Mouse (Mus musculus): ENCODE data around the gene Lat2. TPM values are rescaled to one million over a fixed set of nuclear protein-coding genes. Genes with fewer than 3 reads are reported as not detected.

Gene Lat2
- polyA plus RNA-seq, 1 experiment from 2014 or later: 6.4 TPM

DNA sequence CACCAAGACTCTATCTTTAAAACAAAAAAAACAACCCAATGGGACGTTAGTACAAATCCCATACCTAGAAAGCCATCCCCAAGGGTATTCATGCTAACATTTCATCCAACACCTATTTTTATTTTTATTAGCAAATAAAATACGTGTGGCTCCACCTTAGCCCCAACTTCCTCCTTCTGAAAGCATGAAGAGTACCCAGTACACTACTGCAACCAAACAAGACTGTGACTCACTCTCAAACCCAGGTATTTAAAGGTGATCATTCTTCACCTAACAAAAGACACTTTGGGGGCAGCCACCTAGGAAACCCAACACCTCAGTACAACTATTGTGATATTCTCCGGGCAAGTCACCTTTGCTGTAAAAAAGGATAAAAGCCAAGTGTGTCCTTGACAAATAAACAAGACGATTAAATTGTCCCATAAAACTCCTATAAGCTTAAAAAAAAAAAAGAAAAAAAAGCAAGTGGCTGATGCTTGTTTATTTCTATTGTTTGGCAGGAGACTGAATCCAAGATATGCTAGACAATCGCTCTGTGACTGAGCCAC lies 23.1 kb upstream of the Lat2 start:
- H3K4me1 ChIP-seq: peaks cover 13% of the 10 kb centered on the region
- no peaks in the 10 kb centered on the region for H3K9me3 ChIP-seq
- ATAC-seq (ENCODE audit: low FRiP score, low read depth): no peak
- peak overlapping the region; percentile 100 for H3K4me3 ChIP-seq
- 34% methylated on average over 5 of the region's 5 CpGs for WGBS
- peak overlapping the region; percentile 66 for H3K4me2 ChIP-seq (replicated peaks)
- H3K27ac ChIP-seq: peak overlapping the region; percentile 87; the same call in 1 of the 2 replicates
- no peaks in the 10 kb centered on the region for H3K27me3 ChIP-seq (replicated peaks)
- peaks cover 18% of the 10 kb centered on the region for H3K36me3 ChIP-seq
- peak overlapping the region; percentile 99 for H3K9ac ChIP-seq

DNA sequence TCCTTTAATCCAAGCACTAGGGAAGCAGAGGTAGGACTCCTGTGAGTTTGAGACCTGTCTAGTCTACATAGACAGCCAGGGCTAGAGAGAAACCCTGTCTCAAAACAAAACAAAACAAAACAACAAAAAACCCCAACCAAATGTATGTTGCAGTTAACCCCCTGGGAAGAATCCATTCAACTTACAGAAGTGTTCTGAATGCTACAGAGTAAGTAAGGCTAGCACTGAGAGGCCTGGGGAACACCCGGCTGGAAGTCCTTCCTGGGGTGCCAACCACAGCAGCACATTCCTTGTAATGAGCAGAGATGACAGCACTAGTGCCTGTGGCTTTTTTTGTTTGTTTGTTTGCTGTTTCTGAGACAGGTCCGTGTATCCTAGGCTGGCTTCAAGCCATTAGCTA lies 18.0 kb upstream of the Lat2 start:
- H3K4me2 ChIP-seq (replicated peaks): no peak overlapping the region
- H3K36me3 ChIP-seq: peaks cover 44% of the 10 kb centered on the region
- 69% methylated on average over 2 of the region's 2 CpGs for WGBS
- ATAC-seq (ENCODE audit: low FRiP score, low read depth): no peak
- peaks cover 11% of the 10 kb centered on the region for H3K4me1 ChIP-seq
- H3K4me3 ChIP-seq: no peak overlapping the region
- no peak overlapping the region for H3K9ac ChIP-seq
- no peaks in the 10 kb centered on the region for H3K9me3 ChIP-seq
- H3K27ac ChIP-seq: no peak overlapping the region
- H3K27me3 ChIP-seq (replicated peaks): no peaks in the 10 kb centered on the region

DNA sequence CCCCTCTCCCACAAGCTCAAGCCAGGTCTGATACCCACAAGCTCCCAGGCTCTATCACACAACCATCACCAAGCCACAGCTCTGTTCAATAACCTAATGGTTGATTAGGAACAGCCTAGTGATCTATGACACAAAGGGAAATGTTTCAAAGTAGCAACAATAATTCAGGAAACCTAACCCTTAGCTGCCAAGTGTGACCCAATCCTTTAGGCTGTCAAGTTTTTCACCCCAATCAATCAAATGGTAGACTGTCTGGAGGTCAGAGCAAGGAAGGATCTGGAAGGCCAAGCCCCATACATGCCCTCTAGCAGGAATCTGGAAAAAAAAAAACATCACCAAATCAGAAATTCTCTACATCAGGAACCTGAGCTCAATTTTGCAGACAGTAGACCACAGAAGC lies 16.0 kb upstream of the Lat2 start:
- no peak overlapping the region for H3K4me3 ChIP-seq
- ATAC-seq (ENCODE audit: low FRiP score, low read depth): no peak
- peaks cover 60% of the 10 kb centered on the region for H3K36me3 ChIP-seq
- H3K4me1 ChIP-seq: peaks cover 5% of the 10 kb centered on the region; the same call in 1 of the 2 replicates
- H3K9me3 ChIP-seq: no peaks in the 10 kb centered on the region
- no peak overlapping the region for H3K27ac ChIP-seq
- no peaks in the 10 kb centered on the region for H3K27me3 ChIP-seq (replicated peaks)
- no peak overlapping the region for H3K9ac ChIP-seq
- no peak overlapping the region for H3K4me2 ChIP-seq (replicated peaks)

DNA sequence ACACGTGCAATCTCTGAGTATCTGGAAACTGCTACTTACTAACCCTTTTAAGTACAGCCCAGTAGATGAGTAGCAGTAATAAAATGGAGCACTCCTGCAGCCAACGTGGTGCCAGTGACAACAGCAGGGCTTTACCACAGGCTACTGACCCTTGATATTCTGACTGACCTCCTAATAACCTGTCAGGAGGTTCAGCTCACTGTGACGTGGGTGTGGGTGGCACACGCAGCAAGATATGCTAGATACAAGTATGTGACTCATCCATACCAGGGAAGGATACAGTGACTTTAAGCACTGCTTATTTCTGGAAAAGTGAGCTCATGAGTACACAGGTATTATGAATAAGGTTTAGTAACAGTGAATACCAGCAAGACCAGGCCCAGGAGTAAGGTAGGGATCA lies 14.7 kb upstream of the Lat2 start:
- H3K36me3 ChIP-seq: peaks cover 63% of the 10 kb centered on the region
- no peak overlapping the region for H3K27ac ChIP-seq
- no peak overlapping the region for H3K9ac ChIP-seq
- 81% methylated on average over 4 of the region's 4 CpGs for WGBS
- H3K4me2 ChIP-seq (replicated peaks): no peak overlapping the region
- no peaks in the 10 kb centered on the region for H3K9me3 ChIP-seq
- no peaks in the 10 kb centered on the region for H3K27me3 ChIP-seq (replicated peaks)
- no peak for ATAC-seq (ENCODE audit: low FRiP score, low read depth)
- H3K4me1 ChIP-seq: peaks cover 5% of the 10 kb centered on the region; the same call in 1 of the 2 replicates
- H3K4me3 ChIP-seq: no peak overlapping the region

DNA sequence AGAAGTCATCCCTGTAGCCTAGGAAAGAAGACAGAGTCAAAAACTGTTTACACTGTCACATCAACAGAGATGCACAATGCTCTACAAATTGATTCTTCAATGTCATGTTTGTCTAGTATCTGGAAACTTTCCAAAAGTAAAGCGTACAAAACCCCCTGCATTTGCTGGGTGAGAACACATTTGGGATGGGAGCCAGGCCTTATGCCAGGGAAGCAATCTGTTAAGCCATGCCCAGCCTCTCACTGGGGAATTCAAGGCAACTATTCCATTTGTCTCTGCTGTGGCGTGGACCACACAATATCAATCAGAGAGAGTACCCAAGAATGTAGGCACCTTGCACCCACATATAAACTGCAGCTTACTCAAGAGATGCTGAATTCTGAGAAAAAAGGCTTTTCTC lies 7.2 kb upstream of the Lat2 start:
- H3K27ac ChIP-seq: no peak overlapping the region

DNA sequence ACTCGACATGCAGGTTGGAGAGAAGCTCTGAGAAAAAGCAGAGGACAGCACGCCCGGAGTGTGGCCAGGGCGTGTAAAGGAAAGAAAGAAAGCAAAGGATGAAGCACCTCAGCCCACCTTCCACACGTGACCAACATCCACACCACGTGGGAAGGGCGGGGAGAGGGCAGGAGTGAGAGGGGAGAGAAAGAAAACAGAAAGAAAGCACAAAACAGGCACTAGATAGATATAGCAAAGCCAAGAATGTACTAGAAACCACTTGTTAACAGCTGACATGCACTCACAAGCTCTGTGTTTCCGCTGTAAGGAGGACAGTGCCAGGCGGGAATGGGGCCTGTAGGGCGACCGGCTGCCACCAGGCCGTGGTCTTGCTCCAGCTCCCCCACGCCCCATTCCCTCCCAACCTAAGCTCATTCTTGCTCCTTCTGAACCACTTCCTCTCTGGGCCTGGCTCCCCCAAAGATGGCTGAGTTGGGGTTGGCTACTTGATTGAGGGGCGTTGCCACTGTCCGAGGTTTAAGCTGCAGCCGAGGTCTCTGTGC lies 6.3 kb upstream of the Lat2 start:
- Histone ChIP-seq H3K9ac (no peak overlapping the region), H3K27me3 (replicated peaks) (no peaks in the 10 kb centered on the region), H3K9me3 (no peaks in the 10 kb centered on the region), H3K4me2 (replicated peaks) (no peak overlapping the region), H3K27ac (no peak overlapping the region), H3K4me1 (no peaks in the 10 kb centered on the region), H3K4me3 (no peak overlapping the region), H3K36me3 (peaks cover 96% of the 10 kb centered on the region)
- WGBS: 97% methylated on average over 16 of the region's 16 CpGs
- ATAC-seq (ENCODE audit: low FRiP score, low read depth): no peak

More for the DNA sequence above, 7.2 kb upstream of the Lat2 start:
- Histone ChIP-seq H3K36me3 (peaks cover 100% of the 10 kb centered on the region), H3K9me3 (no peaks in the 10 kb centered on the region), H3K4me1 (no peaks in the 10 kb centered on the region), H3K4me2 (replicated peaks) (no peak overlapping the region), H3K4me3 (no peak overlapping the region), H3K9ac (no peak overlapping the region), H3K27me3 (replicated peaks) (no peaks in the 10 kb centered on the region)
- 85% methylated on average over 2 of the region's 2 CpGs for WGBS
- no peak for ATAC-seq (ENCODE audit: low FRiP score, low read depth)

DNA sequence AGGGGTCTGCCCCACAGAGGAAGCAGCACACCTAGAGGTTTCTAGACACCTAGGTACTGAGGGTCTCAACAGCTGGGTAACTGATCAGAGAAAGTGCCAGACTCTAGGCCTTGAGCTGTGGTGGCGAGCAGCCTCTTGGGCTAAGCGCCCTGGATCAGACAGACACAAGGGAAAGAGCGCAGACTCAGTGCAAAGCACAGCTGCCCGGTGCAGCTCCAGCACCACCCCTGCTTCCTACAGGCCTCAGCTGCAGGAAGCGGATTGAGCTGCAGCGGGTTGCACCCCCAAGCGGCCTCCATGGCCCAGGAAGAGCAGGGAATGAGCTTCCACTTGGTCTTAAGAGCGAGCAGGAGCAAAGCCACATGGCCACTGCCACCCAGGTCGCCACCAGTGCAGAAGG lies 5.6 kb upstream of the Lat2 start:
- no peak for ATAC-seq (ENCODE audit: low FRiP score, low read depth)
- no peak overlapping the region for H3K4me2 ChIP-seq (replicated peaks)
- H3K27me3 ChIP-seq (replicated peaks): no peaks in the 10 kb centered on the region
- H3K27ac ChIP-seq: no peak overlapping the region
- H3K9ac ChIP-seq: no peak overlapping the region
- no peaks in the 10 kb centered on the region for H3K9me3 ChIP-seq
- no peaks in the 10 kb centered on the region for H3K4me1 ChIP-seq
- H3K36me3 ChIP-seq: peaks cover 93% of the 10 kb centered on the region
- 93% methylated on average over 9 of the region's 9 CpGs for WGBS
- no peak overlapping the region for H3K4me3 ChIP-seq

DNA sequence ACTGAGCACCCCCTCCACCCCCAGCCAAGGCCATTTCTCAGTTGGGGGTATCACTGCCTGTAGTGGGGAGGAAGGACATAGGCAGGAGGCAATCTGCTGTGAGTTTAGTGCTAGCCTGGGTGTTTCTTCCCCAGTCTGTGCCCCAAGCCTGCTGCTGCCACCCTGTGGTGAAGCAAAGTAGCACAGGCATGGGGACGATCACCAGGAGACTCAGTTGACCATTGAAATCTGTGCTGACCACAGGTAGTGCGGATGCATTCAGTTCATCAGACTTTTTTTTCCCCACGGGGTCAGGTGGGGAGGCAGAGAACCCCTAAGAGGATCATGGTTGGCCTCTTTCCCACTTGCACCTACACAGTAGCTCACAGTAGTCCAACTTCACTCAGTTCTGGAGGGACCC lies 2.2 kb upstream of the Lat2 start:
- no peaks in the 10 kb centered on the region for H3K27me3 ChIP-seq (replicated peaks)
- WGBS: 74% methylated on average over 3 of the region's 3 CpGs
- no peaks in the 10 kb centered on the region for H3K4me1 ChIP-seq
- no peak overlapping the region for H3K27ac ChIP-seq
- no peak overlapping the region for H3K9ac ChIP-seq
- no peak for ATAC-seq (ENCODE audit: low FRiP score, low read depth)
- no peak overlapping the region for H3K4me3 ChIP-seq
- H3K4me2 ChIP-seq (replicated peaks): no peak overlapping the region
- H3K36me3 ChIP-seq: peaks cover 71% of the 10 kb centered on the region
- H3K9me3 ChIP-seq: no peaks in the 10 kb centered on the region

DNA sequence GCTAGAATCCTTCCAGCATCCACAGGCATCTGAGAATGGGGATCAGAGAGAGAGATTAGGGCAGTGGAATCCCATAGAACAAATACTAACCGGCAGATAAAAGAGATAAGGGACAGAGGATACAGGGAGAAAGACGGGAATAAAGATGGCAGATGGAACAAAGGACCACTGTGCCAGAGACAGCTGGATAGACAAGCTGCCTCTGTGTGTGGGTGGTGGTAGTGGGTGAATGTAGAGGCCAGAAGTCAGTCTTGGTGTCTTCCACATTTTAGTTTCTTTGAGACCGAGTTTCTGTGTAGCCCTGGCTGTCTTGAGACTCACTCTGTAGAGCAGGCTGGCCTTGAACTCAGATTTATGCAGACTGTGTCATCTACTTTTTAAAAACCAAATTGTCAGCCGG lies 955 bp upstream of the Lat2 start:
- H3K27me3 ChIP-seq (replicated peaks): no peaks in the 10 kb centered on the region
- 78% methylated on average over 4 of the region's 4 CpGs for WGBS
- ATAC-seq (ENCODE audit: low FRiP score, low read depth): no peak
- H3K4me1 ChIP-seq: no peaks in the 10 kb centered on the region
- no peak overlapping the region for H3K4me3 ChIP-seq
- no peak overlapping the region for H3K9ac ChIP-seq
- peaks cover 58% of the 10 kb centered on the region for H3K36me3 ChIP-seq
- H3K4me2 ChIP-seq (replicated peaks): no peak overlapping the region
- H3K27ac ChIP-seq: no peak overlapping the region
- no peaks in the 10 kb centered on the region for H3K9me3 ChIP-seq

DNA sequence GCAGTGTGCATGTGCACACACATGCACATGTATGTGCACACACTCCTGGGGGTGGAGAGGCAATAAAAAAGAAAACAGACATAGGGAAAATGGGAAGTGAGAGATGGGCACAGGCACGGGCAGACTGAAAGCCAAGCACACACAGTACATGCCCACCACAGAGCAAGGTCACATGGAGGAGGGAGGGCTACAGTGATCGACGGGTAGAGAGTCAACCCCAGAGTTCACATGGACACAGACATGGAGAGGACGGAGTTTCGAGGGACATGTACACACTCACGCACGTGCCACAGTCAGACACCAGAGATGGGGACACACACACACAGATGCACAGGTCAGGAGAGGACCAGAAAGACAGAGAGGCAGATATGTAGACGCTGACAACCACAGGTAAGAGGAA lies 555 bp upstream of the Lat2 start:
- H3K9ac ChIP-seq: no peak overlapping the region
- no peaks in the 10 kb centered on the region for H3K4me1 ChIP-seq
- no peak overlapping the region for H3K4me2 ChIP-seq (replicated peaks)
- no peaks in the 10 kb centered on the region for H3K9me3 ChIP-seq
- ATAC-seq (ENCODE audit: low FRiP score, low read depth): 0 out of 2 replicates have a peak, but pooled peaks have one; percentile 21
- H3K27me3 ChIP-seq (replicated peaks): no peaks in the 10 kb centered on the region
- no peak overlapping the region for H3K27ac ChIP-seq
- WGBS: 87% methylated on average over 8 of the region's 8 CpGs
- no peak overlapping the region for H3K4me3 ChIP-seq
- H3K36me3 ChIP-seq: peaks cover 54% of the 10 kb centered on the region

DNA sequence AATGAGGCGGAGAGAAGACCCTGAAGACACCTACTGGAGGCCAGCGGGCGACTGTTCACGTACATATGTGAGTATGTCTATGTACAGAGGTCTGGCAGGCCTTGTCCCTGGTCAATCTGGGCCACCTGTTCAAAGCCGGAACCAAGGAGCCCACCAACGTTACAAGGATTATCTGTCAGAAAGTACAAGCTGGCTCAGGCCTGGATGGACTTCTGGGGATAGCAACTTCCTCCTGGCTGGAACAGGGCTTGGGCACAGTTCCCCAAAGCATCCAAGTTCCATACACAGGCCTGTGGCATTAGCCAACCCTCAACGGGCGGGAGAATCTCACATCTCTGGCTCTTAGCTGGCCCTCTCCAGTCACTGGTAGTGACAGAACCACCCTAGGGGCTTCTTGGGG lies 529 bp downstream of the Lat2 start:
- H3K36me3 ChIP-seq: peaks cover 43% of the 10 kb centered on the region
- 91% methylated on average over 8 of the region's 8 CpGs for WGBS

DNA sequence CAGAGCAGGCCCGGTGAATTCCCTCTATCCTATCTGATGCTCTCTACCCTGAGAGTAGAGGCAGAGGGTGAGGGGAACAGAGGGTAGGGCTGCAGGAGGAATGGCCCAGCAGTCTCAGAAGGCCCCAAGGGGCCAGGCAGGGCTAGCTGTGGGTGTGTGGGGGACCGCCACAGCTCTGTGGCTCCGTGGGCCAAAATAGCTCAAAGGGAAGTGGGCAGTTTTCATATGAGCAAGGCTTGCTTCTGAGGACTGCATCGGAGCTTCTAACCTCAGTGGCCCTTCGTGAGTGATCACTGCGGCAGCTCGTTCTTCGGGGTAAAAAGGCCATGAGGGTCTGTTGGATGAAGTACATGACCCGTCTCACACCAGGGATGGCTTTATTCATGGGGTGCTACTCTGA lies 1.1 kb downstream of the Lat2 start:
- Histone ChIP-seq H3K4me3 (no peak overlapping the region), H3K27me3 (replicated peaks) (no peaks in the 10 kb centered on the region), H3K36me3 (peaks cover 38% of the 10 kb centered on the region), H3K9me3 (no peaks in the 10 kb centered on the region), H3K4me1 (no peaks in the 10 kb centered on the region), H3K27ac (no peak overlapping the region), H3K4me2 (replicated peaks) (no peak overlapping the region), H3K9ac (no peak overlapping the region)
- WGBS: 90% methylated on average over 9 of the region's 9 CpGs
- no peak for ATAC-seq (ENCODE audit: low FRiP score, low read depth)

More for the DNA sequence above, 529 bp downstream of the Lat2 start:
- H3K27ac ChIP-seq: no peak overlapping the region
- H3K9me3 ChIP-seq: no peaks in the 10 kb centered on the region
- ATAC-seq (ENCODE audit: low FRiP score, low read depth): no peak
- no peak overlapping the region for H3K9ac ChIP-seq
- no peak overlapping the region for H3K4me2 ChIP-seq (replicated peaks)
- no peaks in the 10 kb centered on the region for H3K4me1 ChIP-seq
- no peak overlapping the region for H3K4me3 ChIP-seq
- H3K27me3 ChIP-seq (replicated peaks): no peaks in the 10 kb centered on the region

DNA sequence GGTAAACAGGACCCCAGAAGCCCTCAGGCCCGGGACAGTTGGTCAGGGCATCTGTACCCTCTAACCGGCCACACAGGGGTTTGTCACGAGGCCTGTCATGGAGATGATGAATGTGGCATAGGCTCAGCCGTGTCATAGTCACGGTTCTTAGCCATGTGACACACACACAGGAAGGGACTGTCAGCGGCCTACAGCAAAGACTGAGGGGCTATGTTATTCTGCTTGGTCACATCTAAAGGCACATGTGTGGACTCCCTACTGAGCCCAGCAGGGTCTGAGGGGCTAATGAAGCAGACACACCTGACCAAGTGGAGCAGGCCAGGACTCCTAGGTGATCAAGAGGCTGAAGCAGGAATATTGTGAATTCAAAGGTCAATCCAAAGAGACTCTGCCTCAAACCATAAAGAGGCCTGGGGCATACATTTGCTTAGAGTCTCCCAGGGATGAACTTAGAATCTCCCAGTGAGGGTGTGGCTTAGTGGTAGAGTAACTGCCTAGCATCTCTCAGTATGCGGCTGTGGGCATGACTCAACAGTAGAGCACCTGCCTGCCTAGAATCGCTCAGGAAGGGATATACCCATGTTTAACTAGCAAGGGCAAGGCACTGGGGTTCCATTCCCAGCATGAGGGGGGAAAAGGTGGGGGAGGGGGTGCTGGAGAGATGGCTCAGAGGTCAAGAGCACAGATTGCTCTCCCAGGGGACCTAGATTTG lies 2.9 kb downstream of the Lat2 start:
- no peak overlapping the region for H3K27ac ChIP-seq

More for the DNA sequence above, 2.9 kb downstream of the Lat2 start:
- no peak overlapping the region for H3K4me3 ChIP-seq
- no peaks in the 10 kb centered on the region for H3K27me3 ChIP-seq (replicated peaks)
- WGBS: 49% methylated on average over 8 of the region's 8 CpGs
- peaks cover 20% of the 10 kb centered on the region for H3K36me3 ChIP-seq
- no peak overlapping the region for H3K9ac ChIP-seq
- no peaks in the 10 kb centered on the region for H3K9me3 ChIP-seq
- no peaks in the 10 kb centered on the region for H3K4me1 ChIP-seq
- ATAC-seq (ENCODE audit: low FRiP score, low read depth): no peak
- H3K4me2 ChIP-seq (replicated peaks): no peak overlapping the region

All from neural tube, embryonic 12.5 days (tissue).